Mouse (Mus musculus) adrenal gland, postnatal 4 days (tissue): ENCODE results near the gene Akap13. TPM values are rescaled to one million over a fixed set of nuclear protein-coding genes. Genes with fewer than 3 reads are reported as not detected.
"Not testable (repeated sequence)": the region's sequence is repeated elsewhere in the genome, so short reads cannot be mapped to it uniquely, and the experiment has no call there.

ENCODE experiments used
- DNase-seq, 2 experiments: peaks; one replicate each; pipeline ENCODE4 v3.0.0; 2021 to 2022; ENCODE audit warnings: low spot score in 2 of 2, mixed read lengths in 2 of 2
- total RNA-seq, 2 experiments: library from RNA; stranded (reverse); gene quantifications; 2 replicates each; pipeline ENCODE4 v1.2.3; 2021

Akap13 gene
- total RNA-seq, 2 experiments from 2014 or later, result 63.3 to 63.5 TPM

- DNase-seq, result no peak
Measured at GRCm38 (mm10) chr7:75712808-75713207, 257.5 kb downstream of the Akap13 start.

GRCm38 (mm10) chr7:75713959-75714358 lies 258.6 kb downstream of the Akap13 start:
- no peak for DNase-seq

GRCm38 (mm10) chr7:75715026-75715425 lies 259.7 kb downstream of the Akap13 start:
- no peak for DNase-seq

GRCm38 (mm10) chr7:75715939-75716338 lies 260.6 kb downstream of the Akap13 start:
- no peak for DNase-seq

- no peak for DNase-seq
Measured at GRCm38 (mm10) chr7:75717349-75717748, 262.0 kb downstream of the Akap13 start.

GRCm38 (mm10) chr7:75721302-75721701 lies 266.0 kb downstream of the Akap13 start:
- DNase-seq, result no peak

- DNase-seq, result no peak
Measured at GRCm38 (mm10) chr7:75724012-75724411, 268.7 kb downstream of the Akap13 start.

GRCm38 (mm10) chr7:75725899-75726298 lies 270.6 kb downstream of the Akap13 start:
- DNase-seq, result no peak

- DNase-seq, result no peak
Measured at GRCm38 (mm10) chr7:75726867-75727266, 271.5 kb downstream of the Akap13 start.

- no peak for DNase-seq
Measured at GRCm38 (mm10) chr7:75729652-75730051, 274.3 kb downstream of the Akap13 start.

GRCm38 (mm10) chr7:75730216-75730615 lies 274.9 kb downstream of the Akap13 start:
- DNase-seq, result no peak

- no peak for DNase-seq
Measured at GRCm38 (mm10) chr7:75731951-75732350, 276.6 kb downstream of the Akap13 start.

GRCm38 (mm10) chr7:75733166-75733565 lies 277.8 kb downstream of the Akap13 start:
- no peak for DNase-seq

GRCm38 (mm10) chr7:75739075-75739725 lies 283.9 kb downstream of the Akap13 start:
- no peak for DNase-seq

- DNase-seq, result no peak
Measured at GRCm38 (mm10) chr7:75744528-75744927, 289.2 kb downstream of the Akap13 start.

GRCm38 (mm10) chr7:75744978-75745638 lies 289.8 kb downstream of the Akap13 start:
- DNase-seq, result no peak

GRCm38 (mm10) chr7:75745969-75746368 lies 290.6 kb downstream of the Akap13 start:
- not testable (repeated sequence) for DNase-seq

GRCm38 (mm10) chr7:75750581-75750980 lies 295.2 kb downstream of the Akap13 start:
- DNase-seq, result no peak

- DNase-seq, result no peak
Measured at GRCm38 (mm10) chr7:75751161-75751803, 295.9 kb downstream of the Akap13 start.

GRCm38 (mm10) chr7:75752442-75753191 lies 297.3 kb downstream of the Akap13 start:
- DNase-seq, result no peak

- DNase-seq, result no peak
Measured at GRCm38 (mm10) chr7:75753192-75753783, 298.0 kb downstream of the Akap13 start.
